Mouse (Mus musculus): ENCODE measurements around the gene Pdzrn3.

The Pdzrn3 gene

GRCm38 (mm10) chr6:101366809-101367602 is 10.7 kb downstream of the Pdzrn3 start:
- DNase-seq (ENCODE audit: low spot score), result no peak

GRCm38 (mm10) chr6:101365795-101366194 is 11.9 kb downstream of the Pdzrn3 start:
- no peak for DNase-seq (ENCODE audit: low spot score)

GRCm38 (mm10) chr6:101363904-101364303 is 13.8 kb downstream of the Pdzrn3 start:
- DNase-seq (ENCODE audit: low spot score), result no peak

DNA sequence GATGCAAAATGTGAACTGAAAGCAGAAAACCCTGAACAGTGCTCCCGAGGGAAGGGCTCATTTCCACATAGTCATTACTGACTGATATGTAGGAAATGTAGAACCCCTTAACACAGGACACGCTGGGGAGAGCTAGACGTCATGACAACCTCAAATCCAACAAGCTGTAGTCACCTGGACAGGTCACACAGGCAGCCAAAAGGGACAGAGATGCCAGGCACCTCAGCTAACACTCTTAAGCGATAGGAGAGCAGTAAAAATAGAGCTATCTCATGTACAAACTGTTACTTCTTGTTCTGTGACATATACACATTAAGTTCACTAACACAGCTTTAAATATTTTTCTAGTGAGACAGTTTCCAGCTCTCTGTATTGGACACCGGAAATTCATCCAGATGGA is 15.0 kb downstream of the Pdzrn3 start:
- no peak for DNase-seq (ENCODE audit: low spot score)

DNA sequence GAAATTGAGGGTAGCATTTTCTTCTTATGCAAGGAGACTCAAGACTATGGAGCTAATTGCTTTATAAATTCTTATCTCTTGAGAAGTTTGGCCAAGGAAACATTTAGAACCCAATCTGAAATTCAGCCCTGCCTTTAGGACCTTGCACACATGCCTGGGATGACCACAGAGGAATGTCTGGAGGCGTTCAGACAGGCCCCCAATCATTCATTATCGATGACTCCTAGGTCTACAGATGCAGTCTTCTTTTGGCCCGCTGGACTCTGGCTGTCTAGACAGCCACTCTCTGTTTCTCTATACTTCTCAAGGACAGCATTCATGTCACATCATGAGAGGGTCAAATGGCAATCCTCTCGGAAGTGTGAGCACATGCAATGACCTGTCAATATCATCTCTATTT is 15.4 kb downstream of the Pdzrn3 start:
- DNase-seq (ENCODE audit: low spot score), result no peak

DNA sequence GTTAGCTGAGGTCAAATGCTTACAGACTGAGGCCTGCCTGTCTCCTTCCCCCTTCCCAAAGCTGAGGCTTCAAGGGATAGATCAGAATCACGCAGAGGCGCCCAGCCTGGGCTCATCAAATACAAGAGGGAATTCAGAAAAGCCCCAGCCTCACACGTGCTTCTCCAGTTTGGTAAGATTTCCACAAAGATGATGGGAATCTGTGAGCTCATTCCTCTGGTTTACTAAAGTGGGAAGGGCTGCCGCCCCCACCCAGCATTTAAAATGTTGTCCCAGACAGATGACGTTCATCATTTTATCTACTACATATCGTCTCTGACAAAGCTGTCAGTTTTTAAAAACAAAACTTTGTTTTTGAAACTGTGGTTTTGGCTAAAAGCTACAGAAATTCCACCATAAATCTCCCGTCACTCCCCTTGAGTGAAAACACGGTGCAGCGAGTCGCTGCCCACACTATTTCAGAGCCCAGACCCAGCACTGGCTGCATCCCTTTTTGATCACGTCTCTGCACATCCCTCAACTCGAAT is 17.4 kb downstream of the Pdzrn3 start:
- no peak for DNase-seq (ENCODE audit: low spot score)

DNA sequence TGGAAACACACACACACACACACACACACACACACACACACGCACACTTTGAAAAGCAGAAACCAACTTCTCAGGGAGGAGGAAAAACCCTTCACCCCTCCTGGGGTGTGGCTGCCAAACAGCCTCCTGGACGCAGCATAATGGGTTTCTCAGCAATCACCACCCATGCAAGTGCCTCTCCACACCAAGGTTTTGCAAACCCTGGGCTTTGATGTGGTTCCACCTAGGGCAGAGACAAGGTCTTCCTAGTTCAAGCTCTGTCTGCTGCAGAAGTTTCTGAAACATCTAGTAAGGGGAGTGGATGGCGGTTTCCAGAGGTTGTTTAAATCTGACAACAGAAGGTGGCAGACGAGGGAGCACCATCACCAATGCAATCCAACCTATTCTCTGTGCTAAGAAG is 18.1 kb downstream of the Pdzrn3 start:
- DNase-seq (ENCODE audit: low spot score), result no peak

- no peak for DNase-seq (ENCODE audit: low spot score)
These were observed 22.8 kb downstream of the Pdzrn3 start for GRCm38 (mm10) chr6:101354887-101355286.

- DNase-seq (ENCODE audit: low spot score), result peak; percentile 73
These were observed 23.3 kb downstream of the Pdzrn3 start for GRCm38 (mm10) chr6:101354230-101354881.

- DNase-seq (ENCODE audit: low spot score), result no peak
These were observed 24.0 kb downstream of the Pdzrn3 start for GRCm38 (mm10) chr6:101353701-101354100.

- no peak for DNase-seq (ENCODE audit: low spot score)
These were observed 25.1 kb downstream of the Pdzrn3 start for GRCm38 (mm10) chr6:101352626-101353025.

DNA sequence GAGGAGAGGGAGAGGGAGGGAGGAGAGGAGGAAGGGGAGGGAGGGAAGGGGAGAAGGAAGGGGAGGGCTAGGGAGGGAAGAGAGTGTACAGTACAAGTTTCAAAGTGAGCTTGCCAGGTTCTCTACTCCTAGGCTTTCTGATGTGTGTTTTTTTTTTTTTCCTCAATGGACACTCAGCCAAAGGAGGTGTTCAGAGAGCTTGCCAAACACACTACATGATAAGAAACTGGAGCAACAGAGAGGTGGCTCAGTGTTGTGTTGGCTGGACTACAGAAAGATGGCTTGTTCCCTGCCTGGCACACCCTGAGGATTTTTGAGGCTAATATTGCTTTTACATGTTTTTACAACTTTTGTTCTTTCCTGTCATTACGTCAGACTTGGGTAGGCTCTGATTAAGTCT is 26.6 kb downstream of the Pdzrn3 start:
- no peak for DNase-seq (ENCODE audit: low spot score)

- DNase-seq (ENCODE audit: low spot score), result no peak
These were observed 27.2 kb downstream of the Pdzrn3 start for GRCm38 (mm10) chr6:101350414-101350973.

- DNase-seq (ENCODE audit: low spot score), result no peak
These were observed 29.2 kb downstream of the Pdzrn3 start for GRCm38 (mm10) chr6:101348496-101348895.

DNA sequence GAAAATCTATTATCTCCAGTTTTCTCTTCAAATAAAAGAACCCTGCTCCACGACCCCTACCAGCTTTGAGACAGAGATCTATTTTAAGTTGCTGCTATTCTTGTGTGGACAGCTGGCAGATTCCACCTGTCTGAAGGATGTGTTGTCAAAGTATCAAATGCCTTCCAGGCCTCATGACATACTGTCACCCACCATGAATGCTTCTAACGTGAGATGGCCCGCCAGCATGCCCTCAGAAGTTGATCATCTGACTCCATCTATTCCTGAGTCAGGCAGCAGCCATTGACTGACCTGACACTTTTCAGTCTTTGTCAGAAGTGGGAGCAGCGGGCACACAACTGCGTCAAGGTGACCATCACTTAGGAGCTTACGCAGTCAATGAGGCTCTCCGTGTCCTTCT is 37.6 kb downstream of the Pdzrn3 start:
- no peak for DNase-seq (ENCODE audit: low spot score)

DNA sequence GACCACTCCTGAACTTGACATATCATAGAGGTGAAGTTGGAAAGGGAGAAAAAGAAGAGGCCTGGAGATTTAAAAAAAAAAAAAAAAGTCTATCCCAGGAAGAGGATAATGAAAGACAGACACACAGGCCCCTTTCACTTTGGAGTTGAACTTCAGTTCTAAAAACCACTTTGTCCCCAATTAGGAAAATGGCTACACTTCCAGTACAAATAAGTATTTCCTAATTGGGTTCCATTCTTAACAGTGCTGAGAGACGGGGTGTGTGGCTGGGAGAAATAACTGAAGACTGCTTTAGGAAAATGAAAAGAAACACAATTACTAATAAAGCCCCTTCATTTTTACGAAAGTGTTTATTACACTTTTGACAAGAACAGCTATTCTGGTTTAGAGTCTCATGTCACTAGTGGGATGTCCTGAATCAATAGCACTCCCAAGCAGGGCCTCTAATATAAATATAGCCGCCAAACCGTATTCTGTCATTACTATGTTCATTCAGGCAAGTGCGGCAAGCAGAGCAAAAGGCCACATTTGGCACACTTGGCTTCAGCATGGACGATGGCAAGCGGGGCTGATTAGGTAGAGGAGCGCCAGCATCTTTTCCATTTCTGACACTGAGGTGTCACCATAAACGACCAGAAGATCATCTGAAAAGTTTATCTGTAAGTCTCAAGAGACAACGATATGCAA is 39.7 kb downstream of the Pdzrn3 start:
- no peak for DNase-seq (ENCODE audit: low spot score)

DNA sequence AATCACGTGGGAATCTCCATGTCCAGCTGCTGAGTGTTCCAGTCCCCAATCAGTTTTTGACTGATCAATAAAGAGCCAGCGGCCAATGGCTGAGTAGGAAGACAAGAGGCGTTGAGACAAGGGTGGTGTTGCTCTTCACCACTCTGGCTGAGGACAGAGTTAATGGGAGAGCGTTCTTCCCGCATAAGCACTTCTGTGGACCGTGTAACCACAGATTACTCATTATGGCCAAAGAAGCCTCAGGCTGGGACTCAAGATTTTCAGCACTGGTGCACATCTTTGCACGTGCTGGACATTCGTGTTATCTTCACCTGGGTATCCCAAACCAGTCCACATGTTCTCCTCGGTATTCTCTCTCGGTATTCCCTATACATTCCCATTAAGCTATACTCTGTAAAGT is 41.0 kb downstream of the Pdzrn3 start:
- DNase-seq (ENCODE audit: low spot score), result no peak

DNA sequence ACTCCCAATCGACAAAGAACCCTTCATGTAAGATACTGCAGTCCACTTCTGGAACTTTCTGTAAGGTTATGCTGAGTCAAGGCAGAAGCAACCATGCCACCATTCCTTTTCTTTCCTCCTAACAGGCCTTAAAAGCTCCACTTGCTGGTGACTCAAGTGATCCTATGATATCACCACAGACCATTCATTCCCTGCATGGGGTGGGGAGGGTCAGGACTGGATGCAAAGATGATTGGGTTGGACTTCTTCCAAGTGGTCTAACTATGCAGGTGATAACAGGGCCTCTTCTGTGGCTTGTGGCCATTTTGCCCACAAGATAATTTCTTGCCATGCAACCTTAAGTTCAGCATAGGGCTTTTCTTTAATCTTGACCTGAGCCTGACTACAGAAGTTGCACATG is 42.0 kb downstream of the Pdzrn3 start:
- no peak for DNase-seq (ENCODE audit: low spot score)

DNA sequence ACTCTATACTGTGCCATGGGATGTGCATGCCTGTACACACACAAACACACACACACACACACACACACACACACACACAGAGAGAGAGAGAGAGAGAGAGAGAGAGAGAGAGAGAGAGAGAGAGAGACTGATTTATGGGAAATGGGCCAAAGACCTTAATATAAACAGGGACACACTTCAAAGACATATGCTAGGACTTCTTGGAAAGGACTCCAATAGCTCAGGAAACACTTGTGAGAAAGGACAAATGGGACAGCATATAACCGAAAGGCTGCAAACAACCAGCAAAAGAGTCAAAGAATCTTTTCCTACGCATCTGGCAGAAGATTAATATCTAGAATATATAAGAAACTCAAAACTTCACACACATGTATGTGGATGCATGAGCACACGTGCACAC is 43.2 kb downstream of the Pdzrn3 start:
- no peak for DNase-seq (ENCODE audit: low spot score)

GRCm38 (mm10) chr6:101330392-101330791 is 47.3 kb downstream of the Pdzrn3 start:
- no peak for DNase-seq (ENCODE audit: low spot score)

- DNase-seq (ENCODE audit: low spot score), result no peak
These were observed 48.2 kb downstream of the Pdzrn3 start for GRCm38 (mm10) chr6:101329499-101329898.

DNA sequence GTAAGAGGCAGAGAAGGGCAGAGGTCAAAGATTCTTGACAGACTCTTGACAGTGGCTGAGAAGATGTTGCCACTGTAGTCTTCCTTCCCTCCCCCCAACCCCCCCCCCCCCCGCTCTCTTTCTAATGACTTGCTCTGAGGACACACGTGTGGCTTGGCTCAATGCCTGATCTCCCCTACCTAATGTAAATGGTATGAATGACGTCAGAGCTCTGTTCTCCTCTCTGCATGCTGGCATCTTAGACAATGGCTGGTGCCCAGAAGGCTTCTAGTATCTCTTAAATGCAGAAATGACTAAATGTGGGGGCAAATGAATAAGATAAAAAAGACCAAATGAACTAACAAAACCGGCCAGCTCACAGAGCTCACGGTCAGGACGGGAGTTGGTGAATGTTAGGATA is 49.2 kb downstream of the Pdzrn3 start:
- DNase-seq (ENCODE audit: low spot score), result no peak

GRCm38 (mm10) chr6:101327741-101328140 is 50.0 kb downstream of the Pdzrn3 start:
- no peak for DNase-seq (ENCODE audit: low spot score)

Measured in testis, postnatal 10 days (tissue).